In genomic region chrX:155623701-155624281, GRCm38 (mm10) we compare ENCODE assay signal across 8 mouse cellular contexts. TPM values are rescaled to one million over a fixed set of nuclear protein-coding genes. Genes with fewer than 3 reads are reported as not detected.
A peak's percentile ranks its signal among the peaks of the same experiment; 100 is the strongest.
DNase-seq lines count a peak whose midpoint lies in the region; ATAC-seq lines count a peak whose summit lies in the region.

Gene Ptchd1, minus strand, starts transcription at chrX:155623814.

- peaks cover 49% of the 10 kb centered on the region for H3K27me3 ChIP-seq in lung, embryonic 15.5 days
- peaks cover 65% of the 10 kb centered on the region for H3K27me3 ChIP-seq in limb, embryonic 10.5 days (ENCODE audit: low read depth, poor library complexity, severe bottlenecking)
- H3K27me3 ChIP-seq in neural tube, embryonic 15.5 days (replicated peaks): no peaks in the 10 kb centered on the region

- peak within 1 kb of the TSS; percentile 43 for H3K4me3 ChIP-seq in lung, embryonic 15.5 days
- H3K4me3 ChIP-seq in limb, embryonic 10.5 days: peak within 1 kb of the TSS; percentile 55
- H3K4me3 ChIP-seq in neural tube, embryonic 15.5 days (replicated peaks): peak within 1 kb of the TSS; percentile 55

- H3K4me2 ChIP-seq in lung, embryonic 15.5 days: peak within 1 kb of the TSS; percentile 87
- H3K4me2 ChIP-seq in neural tube, embryonic 15.5 days: peak within 1 kb of the TSS; percentile 70

- 21% methylated on average over 34 of the region's 34 CpGs for WGBS in lung, embryonic 15.5 days
- 19% methylated on average over 24 of the region's 34 CpGs for WGBS in limb, embryonic 10.5 days
- 26% methylated on average over 21 of the region's 34 CpGs for WGBS in neural tube, embryonic 15.5 days

- ATAC-seq in lung, embryonic 15.5 days (ENCODE audit: borderline replicate concordance, extremely low read depth, low FRiP score, low TSS enrichment): peak; percentile 72; the same call in 1 of the 2 replicates
- ATAC-seq in neural tube, embryonic 15.5 days (ENCODE audit: low FRiP score): peak; percentile 85

- no peak within 1 kb of the TSS for H3K27ac ChIP-seq in lung, embryonic 15.5 days
- H3K27ac ChIP-seq in limb, embryonic 10.5 days: no peak within 1 kb of the TSS; the same call in 1 of the 2 replicates
- peak within 1 kb of the TSS; percentile 76 for H3K27ac ChIP-seq in neural tube, embryonic 15.5 days (replicated peaks)

- H3K9ac ChIP-seq in lung, embryonic 15.5 days: no peak within 1 kb of the TSS
- H3K9ac ChIP-seq in neural tube, embryonic 15.5 days (replicated peaks): peak within 1 kb of the TSS; percentile 50

- H3K36me3 ChIP-seq in lung, embryonic 15.5 days: no peaks in the 10 kb centered on the region
- no peaks in the 10 kb centered on the region for H3K36me3 ChIP-seq in limb, embryonic 10.5 days
- H3K36me3 ChIP-seq in neural tube, embryonic 15.5 days: no peaks in the 10 kb centered on the region

- H3K4me1 ChIP-seq in lung, embryonic 15.5 days: peaks cover 4% of the 10 kb centered on the region; the same call in 1 of the 2 replicates
- peaks cover 13% of the 10 kb centered on the region for H3K4me1 ChIP-seq in limb, embryonic 10.5 days
- H3K4me1 ChIP-seq in neural tube, embryonic 15.5 days: no peaks in the 10 kb centered on the region

- no peak for DNase-seq in lung, postnatal 25 days (ENCODE audit: low spot score)
- peak; percentile 44 for DNase-seq in cerebellum, adult 9-10 months
- peak; percentile 6 to 7 for DNase-seq in frontal cortex, postnatal 25 days (ENCODE audit: low spot score in 2 of 2)
- DNase-seq in limb, embryonic 10.5 days (ENCODE audit: low spot score): peak; percentile 37
- DNase-seq in urinary bladder, postnatal 36 days (ENCODE audit: low spot score in 2 of 2): no peak
- no peak for DNase-seq in lung, adult 18-20 months

- no peaks in the 10 kb centered on the region for H3K9me3 ChIP-seq in lung, embryonic 15.5 days
- H3K9me3 ChIP-seq in limb, embryonic 10.5 days (replicated peaks): no peaks in the 10 kb centered on the region
- H3K9me3 ChIP-seq in neural tube, embryonic 15.5 days (replicated peaks): no peaks in the 10 kb centered on the region

RNA-seq across cellular contexts. Expression of gene Ptchd1, which starts in this region (rescaled TPM):
- 0.29 and 0.49 TPM in 2 replicates for polyA plus RNA-seq in lung, embryonic 15.5 days (2015; fragmentation: Nextera tagmentation; extraction: Ambion mirVana)
- 0.20 and 0.29 TPM in 2 replicates for polyA plus RNA-seq in limb, embryonic 10.5 days (2016; fragmentation: Nextera tagmentation; extraction: Ambion mirVana)
- polyA plus RNA-seq in neural tube, embryonic 15.5 days (2015; fragmentation: Nextera tagmentation; extraction: Ambion mirVana): 11.8 and 14.4 TPM in 2 replicates

Comparison
In these comparisons a context has a peak if more than half of its experiments do, and no peak if none do; other contexts are left out.
1. Peak in ATAC-seq, H3K4me3 ChIP-seq and H3K4me2 ChIP-seq in lung, embryonic 15.5 days; RNA of the gene not detected or under 1 TPM.
2. Peak in DNase-seq and H3K4me3 ChIP-seq in limb, embryonic 10.5 days; RNA of the gene not detected or under 1 TPM.
3. DNase-seq: peak in cerebellum, adult 9-10 months (single experiment) and frontal cortex, postnatal 25 days (2 of 2); none in lung, postnatal 25 days (single experiment), urinary bladder, postnatal 36 days (0 of 2) and lung, adult 18-20 months (0 of 2).
4. Peak in every context shown above with its lines, with median percentiles within 50 percentile points of each other: H3K4me3 ChIP-seq.